Mouse (Mus musculus) embryonic facial prominence, embryonic 12.5 days (tissue): Measurements from ENCODE around the gene Cry2. TPM values are rescaled to one million over a fixed set of nuclear protein-coding genes. Genes with fewer than 3 reads are reported as not detected.
"Not testable (repeated sequence)": the region's sequence is repeated elsewhere in the genome, so short reads cannot be mapped to it uniquely, and the experiment has no call there.

Source experiments
- ATAC-seq: fragments of 200-750 bp; cut with Nextera tagmentation; 2 replicates; pipeline ENCODE4 v1.8.0; 2017; ENCODE audit not compliant: insufficient number of reproducible peaks, insufficient read depth, low FRiP score, low TSS enrichment
- H3K27ac ChIP-seq: fragments of 300-500 bp; sonication (generic); 2 replicates; pipeline ENCODE4 v1.5.1; 2016; ENCODE audit warnings: mild to moderate bottlenecking
- H3K27me3 ChIP-seq: fragments of 300-500 bp; sonication (generic); 2 replicates; pipeline ENCODE4 v1.6.1; 2016; ENCODE audit warnings: mild to moderate bottlenecking, moderate library complexity
- H3K36me3 ChIP-seq: fragments of 300-500 bp; sonication (generic); 2 replicates; pipeline ENCODE4 v1.6.1; 2016; ENCODE audit warnings: mild to moderate bottlenecking
- H3K4me1 ChIP-seq: fragments of 300-500 bp; sonication (generic); 2 replicates; pipeline ENCODE4 v1.6.1; 2016
- H3K4me2 ChIP-seq: fragments of 300-500 bp; sonication (generic); replicated peaks from 2 replicates; pipeline ENCODE4 v1.6.1; 2016; ENCODE audit warnings: mild to moderate bottlenecking, moderate library complexity
- H3K4me3 ChIP-seq: fragments of 300-500 bp; sonication (generic); 2 replicates; pipeline ENCODE4 v1.5.1; 2016; ENCODE audit warnings: mild to moderate bottlenecking
- H3K9ac ChIP-seq: fragments of 300-500 bp; sonication (generic); 2 replicates; pipeline ENCODE4 v1.6.1; 2016; ENCODE audit warnings: mild to moderate bottlenecking, moderate library complexity
- H3K9me3 ChIP-seq: fragments of 300-500 bp; sonication (generic); 2 replicates; pipeline ENCODE4 v1.6.1; 2016; ENCODE audit warnings: mild to moderate bottlenecking, moderate library complexity
- WGBS: fragments of 180-500 bp; shearing (Covaris S2); methylation state at CpG from one replicate; pipeline ENCODE4 v1.1.7; 2016; 5-methylcytosine and 5-hydroxymethylcytosine counted together
- polyA plus RNA-seq: library from polyadenylated mRNA; unstranded; fragments of >200 nt; fragmentation: Nextera tagmentation; extraction: Ambion mirVana; gene quantifications from 2 replicates; pipeline ENCODE4 v1.2.1, GENCODE M21; 2016

The Cry2 gene
- polyA plus RNA-seq, result 28.8 and 29.7 TPM in 2 replicates

GRCm38 (mm10) chr2:92433578-92434374 lies at the start of gene Cry2:
Gene Cry2 (minus strand): TSS chr2:92434043.
- Histone ChIP-seq H3K27me3 (no peaks in the 10 kb centered on the region), H3K9me3 (0 out of 2 replicates have a peak, but pooled peaks cover 3% of the 10 kb centered on the region), H3K9ac (peak within 1 kb of the TSS; percentile 77), H3K36me3 (no peaks in the 10 kb centered on the region), H3K4me3 (peak within 1 kb of the TSS; percentile 95), H3K4me1 (peaks cover 40% of the 10 kb centered on the region), H3K4me2 (peak within 1 kb of the TSS; percentile 88), H3K27ac (0 out of 2 replicates have a peak within 1 kb of the TSS, but pooled peaks have one; percentile 55)
- under 1% methylated on average over 72 of the region's 76 CpGs for WGBS
- peak; percentile 92 for ATAC-seq

GRCm38 (mm10) chr2:92483505-92483904 lies 49.7 kb upstream of the Cry2 start:
- no peak overlapping the region for H3K4me3 ChIP-seq
- 50% methylated on average over 5 of the region's 5 CpGs for WGBS
- H3K4me1 ChIP-seq, result peaks cover 6% of the 10 kb centered on the region
- H3K27me3 ChIP-seq, result peaks cover 37% of the 10 kb centered on the region
- H3K4me2 ChIP-seq, result no peak overlapping the region
- H3K9me3 ChIP-seq, result no peaks in the 10 kb centered on the region
- H3K9ac ChIP-seq, result no peak overlapping the region
- H3K27ac ChIP-seq, result no peak overlapping the region
- no peaks in the 10 kb centered on the region for H3K36me3 ChIP-seq
- ATAC-seq, result no peak

DNA sequence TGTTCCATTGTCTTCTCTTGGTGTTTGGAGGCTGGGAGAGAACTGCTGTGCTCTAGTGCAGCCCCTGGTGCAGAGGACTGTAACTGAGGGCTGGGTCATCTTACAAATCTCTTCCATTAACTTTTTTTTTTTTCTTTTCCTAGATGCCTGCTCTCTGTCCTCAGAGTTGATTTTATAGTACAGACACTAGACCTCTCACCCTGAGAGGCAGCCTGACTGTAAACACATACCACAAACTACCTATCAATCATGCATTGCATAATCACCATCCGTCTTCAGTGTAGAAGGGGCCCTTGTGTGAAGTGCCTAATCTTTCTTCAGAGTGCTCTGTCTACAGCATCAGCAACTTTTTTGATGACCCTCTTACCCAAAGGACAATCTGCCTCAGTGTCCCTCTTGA lies 48.7 kb upstream of the Cry2 start:
- H3K27me3 ChIP-seq, result peaks cover 37% of the 10 kb centered on the region
- no peak overlapping the region for H3K4me2 ChIP-seq
- WGBS, result 51% methylated on average over 1 of the region's 1 CpGs
- no peak for ATAC-seq
- H3K36me3 ChIP-seq, result no peaks in the 10 kb centered on the region
- H3K9ac ChIP-seq, result no peak overlapping the region
- peaks cover 11% of the 10 kb centered on the region for H3K4me1 ChIP-seq
- no peak overlapping the region for H3K27ac ChIP-seq
- H3K4me3 ChIP-seq, result no peak overlapping the region
- no peaks in the 10 kb centered on the region for H3K9me3 ChIP-seq

- no peak overlapping the region for H3K4me2 ChIP-seq
- no peak for ATAC-seq
- peaks cover 6% of the 10 kb centered on the region; the same call in 1 of the 2 replicates for H3K27me3 ChIP-seq
- no peaks in the 10 kb centered on the region for H3K9me3 ChIP-seq
- WGBS, result 79% methylated on average over 4 of the region's 4 CpGs
- peaks cover 5% of the 10 kb centered on the region; the same call in 1 of the 2 replicates for H3K4me1 ChIP-seq
- no peak overlapping the region for H3K4me3 ChIP-seq
- no peak overlapping the region for H3K9ac ChIP-seq
- no peaks in the 10 kb centered on the region for H3K36me3 ChIP-seq
- no peak overlapping the region for H3K27ac ChIP-seq
These were observed 44.5 kb upstream of the Cry2 start for GRCm38 (mm10) chr2:92478313-92478688.

GRCm38 (mm10) chr2:92477672-92478312 lies 43.9 kb upstream of the Cry2 start:
- Histone ChIP-seq H3K4me3 (no peak overlapping the region), H3K27ac (0 out of 2 replicates have a peak overlapping the region, but pooled peaks have one; percentile 13), H3K4me1 (peaks cover 5% of the 10 kb centered on the region; the same call in 1 of the 2 replicates), H3K27me3 (0 out of 2 replicates have a peak, but pooled peaks cover 2% of the 10 kb centered on the region), H3K4me2 (no peak overlapping the region), H3K9me3 (no peaks in the 10 kb centered on the region), H3K9ac (no peak overlapping the region), H3K36me3 (no peaks in the 10 kb centered on the region)
- WGBS, result 68% methylated on average over 12 of the region's 12 CpGs
- ATAC-seq, result 0 out of 2 replicates have a peak, but pooled peaks have one; percentile 35

DNA sequence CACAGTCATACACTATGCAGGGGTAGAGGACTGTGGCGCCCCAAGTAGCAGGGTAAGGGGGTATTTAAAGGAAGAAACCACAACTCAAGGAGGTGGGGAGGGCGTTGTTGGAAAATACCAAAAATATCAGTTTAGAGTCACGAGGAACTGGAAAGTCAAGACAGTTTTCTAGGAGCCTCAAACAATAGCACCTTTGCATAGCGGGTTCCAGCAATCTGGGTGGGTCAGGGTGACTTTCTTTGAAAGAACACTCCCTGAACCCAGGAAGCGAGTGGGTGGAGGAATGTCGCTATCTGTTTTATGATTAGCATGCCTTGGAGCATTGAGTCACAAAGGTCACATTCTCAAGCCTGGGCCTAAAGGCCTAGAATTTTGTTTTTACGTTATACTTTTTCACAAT lies 42.7 kb upstream of the Cry2 start:
- not testable (repeated sequence) for ATAC-seq, H3K36me3 ChIP-seq, H3K9me3 ChIP-seq, H3K9ac ChIP-seq, H3K27ac ChIP-seq, H3K27me3 ChIP-seq, H3K4me2 ChIP-seq, H3K4me3 ChIP-seq, H3K4me1 ChIP-seq
- WGBS, result 72% methylated on average over 7 of the region's 7 CpGs

DNA sequence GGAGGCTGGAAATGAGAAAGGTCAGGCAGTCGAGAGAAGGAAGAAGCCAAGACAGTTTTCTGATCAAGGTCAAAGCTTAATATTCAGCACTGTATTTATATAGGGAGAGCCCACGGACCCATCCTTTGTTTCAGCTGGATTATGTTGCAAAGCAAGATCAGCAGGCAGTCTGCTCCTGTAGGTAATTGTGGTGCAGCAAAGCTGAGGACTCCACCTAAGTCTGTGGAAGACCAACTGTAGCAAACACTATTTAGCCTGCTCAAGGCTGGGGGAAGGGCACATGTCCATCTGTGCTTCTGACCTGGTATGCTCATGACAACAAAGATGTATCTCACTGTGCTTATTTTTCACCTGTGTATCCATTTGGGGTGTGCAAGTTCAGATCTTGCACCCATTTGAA lies 41.9 kb upstream of the Cry2 start:
- H3K36me3 ChIP-seq, result no peaks in the 10 kb centered on the region
- no peak overlapping the region for H3K27ac ChIP-seq
- no peaks in the 10 kb centered on the region for H3K9me3 ChIP-seq
- peaks cover 5% of the 10 kb centered on the region; the same call in 1 of the 2 replicates for H3K4me1 ChIP-seq
- no peak overlapping the region for H3K4me2 ChIP-seq
- H3K27me3 ChIP-seq, result no peaks in the 10 kb centered on the region
- H3K9ac ChIP-seq, result no peak overlapping the region
- no peak overlapping the region for H3K4me3 ChIP-seq
- 62% methylated on average over 2 of the region's 2 CpGs for WGBS
- no peak for ATAC-seq

GRCm38 (mm10) chr2:92474920-92475319 lies 41.1 kb upstream of the Cry2 start:
- Histone ChIP-seq H3K27ac (no peak overlapping the region), H3K4me1 (peaks cover 5% of the 10 kb centered on the region; the same call in 1 of the 2 replicates), H3K36me3 (no peaks in the 10 kb centered on the region), H3K27me3 (no peaks in the 10 kb centered on the region), H3K9ac (no peak overlapping the region), H3K4me2 (no peak overlapping the region), H3K9me3 (no peaks in the 10 kb centered on the region), H3K4me3 (no peak overlapping the region)
- ATAC-seq, result no peak
- WGBS, result 86% methylated on average over 3 of the region's 3 CpGs

DNA sequence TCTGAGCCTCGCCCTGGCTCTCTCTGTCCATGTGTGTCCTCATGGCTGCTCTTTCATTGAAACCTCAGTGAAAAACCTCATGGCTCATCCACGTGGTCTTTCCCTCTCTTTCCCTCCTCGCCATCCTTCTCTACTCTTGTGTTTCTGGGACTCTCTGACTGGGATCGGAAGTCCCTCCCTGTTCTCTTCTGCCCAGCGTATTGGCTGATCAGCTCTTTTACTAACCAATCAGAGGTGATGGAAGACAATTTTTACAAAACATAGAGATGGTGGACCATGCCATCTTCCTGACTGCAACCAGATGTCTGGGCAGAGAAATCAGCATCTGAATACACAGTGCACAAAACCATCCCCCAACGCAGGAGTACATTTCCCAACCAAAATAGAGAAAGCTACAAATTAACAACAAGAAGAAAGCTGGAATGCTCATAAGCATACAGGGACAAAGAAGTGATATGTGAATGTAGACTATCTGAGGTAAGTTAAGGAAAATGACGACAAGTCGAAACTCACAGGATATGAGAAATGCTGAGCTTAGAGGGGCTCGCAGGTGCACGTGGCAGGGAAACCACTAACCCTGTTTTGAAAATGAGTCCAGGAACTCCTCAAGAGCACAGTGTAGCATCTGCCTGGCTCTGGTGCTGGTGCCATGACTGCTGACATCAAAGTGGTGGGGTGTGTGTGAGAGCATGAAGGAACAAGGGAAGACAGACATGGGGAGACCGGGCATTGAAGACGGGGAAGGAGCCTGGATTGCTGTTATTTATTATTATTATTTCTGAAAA lies 38.2 kb upstream of the Cry2 start:
- Histone ChIP-seq H3K36me3 (no peaks in the 10 kb centered on the region), H3K9ac (no peak overlapping the region), H3K4me3 (no peak overlapping the region), H3K27me3 (no peaks in the 10 kb centered on the region), H3K27ac (no peak overlapping the region), H3K4me1 (no peaks in the 10 kb centered on the region), H3K4me2 (no peak overlapping the region), H3K9me3 (no peaks in the 10 kb centered on the region)
- 78% methylated on average over 12 of the region's 12 CpGs for whole genome bisulfite sequencing
- no peak for ATAC-seq

- Histone ChIP-seq H3K4me1 (no peaks in the 10 kb centered on the region), H3K36me3 (no peaks in the 10 kb centered on the region), H3K27me3 (peaks cover 28% of the 10 kb centered on the region), H3K4me2 (no peak overlapping the region), H3K4me3 (no peak overlapping the region), H3K9me3 (no peaks in the 10 kb centered on the region), H3K9ac (no peak overlapping the region), H3K27ac (no peak overlapping the region)
- no peak for ATAC-seq
- 73% methylated on average over 3 of the region's 3 CpGs for WGBS
These were observed 30.8 kb upstream of the Cry2 start for GRCm38 (mm10) chr2:92464690-92465089.

DNA sequence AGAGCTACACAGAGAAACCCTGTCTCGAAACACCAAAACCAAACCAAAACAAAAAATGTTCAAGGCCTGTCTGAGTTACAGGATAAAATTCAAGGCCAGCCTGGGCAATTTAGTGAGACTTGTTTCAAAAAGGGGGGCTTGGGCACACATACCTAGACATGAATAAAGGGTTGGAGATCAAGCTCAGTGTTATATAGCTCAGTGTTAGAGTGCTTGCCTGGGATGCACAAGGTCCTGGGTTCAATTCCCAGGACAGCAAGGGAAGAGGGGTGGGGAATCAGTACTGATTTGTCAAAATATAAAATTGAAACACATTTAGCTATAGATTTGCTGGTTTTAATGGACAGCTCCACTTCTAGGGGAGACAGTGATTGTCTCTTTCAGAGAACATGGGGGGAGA lies 27.4 kb upstream of the Cry2 start:
- Histone ChIP-seq H3K27me3 (peaks cover 28% of the 10 kb centered on the region), H3K4me1 (peaks cover 27% of the 10 kb centered on the region), H3K9me3 (no peaks in the 10 kb centered on the region), H3K4me2 (no peak overlapping the region), H3K9ac (no peak overlapping the region), H3K36me3 (no peaks in the 10 kb centered on the region), H3K4me3 (no peak overlapping the region), H3K27ac (no peak overlapping the region)
- WGBS, result 79% methylated on average over 1 of the region's 1 CpGs
- no peak for ATAC-seq
